Mouse (Mus musculus) CD4-positive, CD25-positive, alpha-beta regulatory T cell, adult 4 months (primary cell): ENCODE results near the gene AC161166.1. TPM values are rescaled to one million over a fixed set of nuclear protein-coding genes. Genes with fewer than 3 reads are reported as not detected.
"Not testable (repeated sequence)": the region's sequence is repeated elsewhere in the genome, so short reads cannot be mapped to it uniquely, and the experiment has no call there.

Experiments
- ATAC-seq: one replicate; pipeline ENCODE4 v1.8.0; 2017
- polyA plus RNA-seq, 2 experiments: library from polyadenylated mRNA; unstranded; fragments of 100-300 nt; shearing (Covaris generic); gene quantifications; one replicate each; pipeline ENCODE4 v1.2.1; 2017

The AC161166.1 gene
- polyA plus RNA-seq, 2 experiments from 2014 or later = not detected

DNA sequence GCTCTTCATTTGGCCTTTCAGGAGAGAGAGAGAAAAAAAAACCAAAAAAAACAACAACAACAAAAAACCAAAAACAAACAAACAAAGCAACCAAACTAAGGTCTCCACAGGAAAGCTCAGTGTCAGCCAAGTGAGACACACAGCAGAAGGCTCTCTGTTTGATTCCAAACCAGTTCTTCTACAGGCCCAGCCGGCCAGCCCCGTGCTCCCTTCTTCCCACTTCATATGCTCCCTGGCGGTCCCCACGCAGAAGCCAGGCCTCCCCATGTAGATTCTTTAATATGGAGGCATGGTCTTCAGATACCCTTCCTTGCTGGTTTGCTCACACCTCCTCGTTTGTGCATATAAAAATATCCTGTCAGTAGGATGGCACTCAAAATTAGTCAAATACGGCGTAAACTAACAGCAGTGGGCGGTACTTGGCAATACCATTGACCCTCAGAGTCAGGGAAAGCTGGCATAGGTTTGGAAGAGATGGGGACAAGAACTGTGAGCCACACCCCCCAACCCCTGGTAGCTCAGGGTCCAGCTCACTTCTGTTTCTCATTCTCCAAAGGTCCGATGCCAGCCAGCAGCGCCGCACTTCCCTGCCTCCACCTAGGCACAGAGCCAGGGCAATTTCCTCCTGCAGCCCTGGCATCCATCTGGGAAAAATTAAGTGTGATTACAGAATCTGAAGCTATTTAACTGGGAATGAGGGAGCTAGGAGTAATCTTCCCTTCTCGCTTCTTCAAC, 13.6 kb upstream of the AC161166.1 start:
- no peak for ATAC-seq

DNA sequence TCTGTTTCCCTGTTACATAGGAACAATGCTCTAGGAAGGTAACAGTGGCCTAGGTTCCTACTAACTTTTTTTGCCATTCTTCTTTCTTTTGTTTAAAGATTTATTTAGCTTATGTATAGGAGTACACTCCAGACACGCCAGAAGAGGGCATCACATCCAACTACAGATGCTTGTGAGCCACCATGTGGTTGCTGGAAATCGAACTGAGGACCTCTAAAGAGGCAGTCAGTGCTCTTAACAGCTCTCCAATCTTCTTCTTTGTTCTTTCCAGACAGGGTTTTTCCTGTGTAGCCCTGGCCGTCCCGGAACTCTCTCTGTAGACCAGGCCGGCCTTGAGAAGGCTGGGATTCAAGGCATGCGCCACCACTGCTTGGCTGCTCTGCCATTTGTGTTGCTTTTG, 12.7 kb upstream of the AC161166.1 start:
- no peak for ATAC-seq

DNA sequence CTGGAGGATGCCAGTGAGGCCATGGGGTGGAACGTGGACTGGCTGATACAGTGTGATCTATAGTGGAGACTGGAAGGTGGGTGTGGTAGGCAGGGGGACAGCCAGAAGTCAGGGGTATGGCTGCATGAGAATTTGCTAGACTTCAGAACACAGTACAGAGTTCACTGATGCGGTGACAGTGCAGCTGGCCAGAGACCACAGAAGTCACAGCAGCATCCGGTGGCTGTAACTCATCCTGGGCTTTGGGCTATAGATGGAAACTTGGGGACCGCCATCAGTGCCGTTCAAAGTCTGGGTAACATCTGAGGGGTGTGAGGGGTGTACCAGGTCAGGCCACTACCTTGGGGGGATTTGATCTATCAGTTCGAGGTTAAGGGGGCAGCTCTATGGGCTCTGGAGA, 11.5 kb upstream of the AC161166.1 start:
- no peak for ATAC-seq

DNA sequence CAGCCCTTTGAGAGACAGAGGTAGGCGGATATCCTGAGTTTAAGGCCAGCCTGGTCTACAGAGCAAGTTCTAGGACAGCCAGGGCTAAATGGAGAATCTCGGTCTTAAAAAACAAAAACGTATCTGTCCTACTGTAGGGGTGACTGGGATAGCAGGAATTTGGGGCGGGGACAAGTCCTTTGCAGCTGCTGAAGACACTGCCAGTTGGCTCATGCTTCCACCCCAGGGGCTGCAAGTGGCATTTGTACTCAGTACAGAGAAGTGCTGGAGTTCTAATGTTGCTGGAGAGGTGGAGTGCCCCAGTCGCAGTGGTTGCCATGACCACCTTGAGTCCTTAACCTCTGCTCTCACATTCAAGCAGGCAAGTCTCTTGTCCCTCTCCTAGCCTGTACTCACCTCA, 10.6 kb upstream of the AC161166.1 start:
- no peak for ATAC-seq

DNA sequence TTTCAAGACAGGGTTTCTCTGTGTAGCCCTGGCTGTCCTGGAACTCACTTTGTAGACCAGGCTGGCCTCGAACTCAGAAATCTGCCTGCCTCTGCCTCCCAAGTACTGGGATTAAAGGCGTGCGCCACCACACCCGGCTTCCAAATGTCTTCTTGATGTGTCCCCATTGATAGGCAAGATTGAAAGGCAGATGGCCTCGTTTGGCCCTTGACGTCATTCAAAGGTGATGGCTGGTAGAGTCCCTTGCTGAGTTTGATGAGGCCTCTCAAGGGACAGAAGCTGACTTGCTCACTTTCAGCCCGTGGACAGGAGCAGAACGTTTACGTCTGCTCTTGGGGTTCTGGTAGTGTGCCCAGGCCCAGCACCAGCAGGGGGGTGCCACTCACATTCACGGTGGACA, 7.8 kb upstream of the AC161166.1 start:
- not testable (repeated sequence) for ATAC-seq

DNA sequence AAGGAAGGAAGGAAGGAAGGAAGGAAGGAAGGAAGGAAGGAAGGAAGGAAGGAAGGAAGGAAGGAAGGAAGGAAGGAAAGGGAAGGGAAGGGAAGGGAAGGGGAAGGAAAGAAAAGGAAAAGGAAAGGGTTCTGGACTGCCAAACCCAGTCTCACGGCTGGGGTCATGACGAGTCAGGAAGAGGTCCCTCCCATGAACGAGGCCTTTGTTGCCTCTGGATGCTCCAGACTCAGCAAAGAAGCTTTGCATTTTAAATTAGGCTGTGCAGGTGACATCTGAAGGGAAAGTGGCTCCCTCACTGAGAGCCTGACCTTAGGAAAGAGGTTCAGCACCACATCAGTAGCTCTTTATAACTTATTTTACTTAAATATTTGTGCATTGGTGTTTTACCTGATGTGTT, 6.9 kb upstream of the AC161166.1 start:
- no peak for ATAC-seq

DNA sequence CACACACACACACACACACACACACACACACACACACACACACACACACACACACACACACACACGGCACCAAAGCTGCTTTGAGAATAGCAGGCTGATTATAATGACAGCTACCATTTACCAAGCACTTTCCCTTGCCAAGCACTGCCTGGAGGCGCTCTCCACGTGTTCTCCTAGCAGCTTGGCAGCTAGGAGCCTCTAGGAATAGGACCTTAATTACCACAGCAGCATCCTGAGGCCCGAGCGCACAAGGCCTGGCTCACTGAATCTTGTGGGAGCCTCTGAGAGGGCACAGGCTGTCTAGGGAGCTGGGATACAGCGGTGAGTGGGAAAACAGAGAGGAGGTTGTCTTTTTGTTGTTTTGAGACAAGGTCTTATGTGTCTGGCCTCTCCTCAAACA, 5.4 kb upstream of the AC161166.1 start:
- no peak for ATAC-seq

DNA sequence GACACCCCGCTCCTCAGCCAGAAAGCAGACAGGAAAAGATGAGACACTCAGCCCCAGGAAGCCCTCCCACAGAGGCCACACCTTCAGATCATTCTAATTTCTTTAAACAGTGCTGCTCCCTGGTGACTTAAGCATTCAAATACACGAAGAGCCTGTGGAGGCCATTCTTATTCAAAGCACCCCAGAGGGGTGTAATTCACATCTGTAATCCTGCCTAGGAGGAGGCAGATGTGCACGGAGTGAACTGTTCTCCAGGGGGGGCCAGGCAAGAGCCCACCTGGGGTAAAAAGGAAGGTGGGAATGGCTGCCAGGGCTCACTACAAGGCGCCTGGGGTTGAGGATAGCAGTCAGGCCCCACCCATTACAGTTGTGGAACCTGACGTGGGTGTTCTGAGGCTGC, 4.8 kb upstream of the AC161166.1 start:
- ATAC-seq = no peak

DNA sequence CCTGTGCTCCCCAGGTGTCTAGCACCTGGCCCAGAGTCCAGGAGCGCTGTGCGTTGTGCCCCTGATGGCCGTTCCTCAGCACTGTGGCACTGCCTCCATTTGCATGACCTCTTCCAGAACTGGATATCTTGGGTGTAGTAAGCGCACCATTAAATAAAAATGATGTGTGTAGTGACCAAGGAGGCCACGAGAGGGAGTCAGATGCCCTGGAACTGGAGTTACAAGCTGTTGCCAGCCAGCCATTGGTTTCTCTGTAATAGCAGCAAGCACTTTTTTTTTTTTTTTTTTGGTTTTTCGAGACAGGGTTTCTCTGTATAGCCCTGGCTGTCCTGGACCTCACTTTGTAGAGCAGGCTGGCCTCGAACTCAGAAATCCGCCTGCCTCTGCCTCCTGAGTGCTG, 4.1 kb upstream of the AC161166.1 start:
- ATAC-seq = not testable (repeated sequence)

DNA sequence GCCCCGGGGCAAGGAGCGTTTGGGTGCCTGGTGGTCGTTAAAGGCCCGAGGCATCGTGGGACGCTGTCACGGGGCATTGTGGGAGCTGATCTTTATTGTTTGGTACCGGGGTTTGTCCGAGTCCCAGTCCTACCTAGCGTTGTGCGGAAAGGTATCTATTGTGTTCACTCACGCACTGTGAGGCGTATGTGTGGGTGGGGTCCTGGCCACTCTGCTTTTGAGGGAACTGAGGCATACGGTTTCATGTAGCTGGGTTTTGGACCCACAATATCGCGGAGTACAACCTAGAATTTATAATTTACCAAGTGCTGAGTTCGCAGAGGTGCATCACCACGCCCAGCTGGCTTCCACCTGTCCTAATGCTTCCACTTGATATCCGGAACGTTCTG, 4.5 kb downstream of the AC161166.1 start:
- ATAC-seq = no peak

DNA sequence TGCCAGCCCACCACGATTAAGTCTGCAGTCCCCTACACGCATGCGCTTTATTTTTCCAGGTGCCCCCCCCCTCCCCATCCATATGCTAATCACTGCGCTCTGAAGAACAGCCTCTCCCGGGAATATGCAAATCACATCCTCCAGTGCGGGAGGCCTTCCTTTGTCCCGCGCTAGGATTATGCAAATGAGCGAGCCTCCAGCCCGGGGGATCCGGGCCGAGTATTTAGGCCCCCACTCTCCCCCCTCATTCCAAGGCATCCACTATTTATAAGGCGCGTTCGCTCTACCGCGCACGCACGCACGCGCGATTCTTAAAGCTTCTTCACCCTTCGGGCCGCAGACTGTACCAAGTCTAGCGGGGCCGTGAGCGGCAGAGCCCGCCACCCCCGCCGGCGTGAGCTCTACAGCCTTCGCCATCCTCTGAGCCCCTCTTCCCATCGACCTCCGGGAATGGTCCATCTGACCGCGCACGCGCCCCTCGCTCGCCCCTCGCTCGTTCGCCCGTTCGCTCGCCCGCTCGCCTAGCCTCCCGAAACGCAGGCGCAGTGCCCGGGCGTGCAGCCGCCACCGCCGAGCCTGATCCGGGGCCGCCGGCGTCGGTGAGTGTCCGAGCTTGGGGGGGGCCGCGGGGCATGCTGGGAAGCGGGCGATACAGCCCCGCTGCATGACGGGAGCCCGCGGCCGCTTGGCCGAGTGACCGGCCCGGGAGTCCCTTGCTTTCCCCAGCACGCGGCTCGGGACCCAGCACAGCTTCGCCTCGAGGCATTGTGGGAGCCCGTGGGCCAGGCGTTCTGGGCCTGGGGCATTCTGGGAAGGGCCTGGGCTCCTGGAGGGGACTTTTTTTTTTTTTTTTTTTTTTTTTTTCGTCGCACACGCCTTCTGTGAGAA, 5.2 kb downstream of the AC161166.1 start, which contains the start of gene Zfp428:
Zfp428 (plus strand) TSS at position 169 of the 888 bp plus-strand sequence.
- peak; percentile 58 for ATAC-seq

DNA sequence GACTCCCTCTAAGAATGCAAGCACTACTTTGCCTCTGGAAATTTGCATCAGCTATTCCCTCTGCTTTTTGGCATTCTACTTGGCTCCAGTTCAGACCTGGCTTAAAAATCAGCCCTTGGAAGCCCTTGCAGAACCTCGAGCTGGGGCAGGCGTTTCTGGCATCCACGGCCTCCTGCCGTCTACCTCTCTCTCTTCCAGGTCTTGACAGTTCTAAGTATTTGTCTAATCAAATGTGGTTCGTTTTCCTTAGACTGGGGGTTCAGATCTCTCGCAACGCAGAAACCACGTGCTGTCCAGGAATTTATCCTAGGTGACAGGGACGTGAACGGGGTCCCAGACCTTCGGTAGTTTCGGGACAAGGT, 5.8 kb downstream of the AC161166.1 start:
- no peak for ATAC-seq

DNA sequence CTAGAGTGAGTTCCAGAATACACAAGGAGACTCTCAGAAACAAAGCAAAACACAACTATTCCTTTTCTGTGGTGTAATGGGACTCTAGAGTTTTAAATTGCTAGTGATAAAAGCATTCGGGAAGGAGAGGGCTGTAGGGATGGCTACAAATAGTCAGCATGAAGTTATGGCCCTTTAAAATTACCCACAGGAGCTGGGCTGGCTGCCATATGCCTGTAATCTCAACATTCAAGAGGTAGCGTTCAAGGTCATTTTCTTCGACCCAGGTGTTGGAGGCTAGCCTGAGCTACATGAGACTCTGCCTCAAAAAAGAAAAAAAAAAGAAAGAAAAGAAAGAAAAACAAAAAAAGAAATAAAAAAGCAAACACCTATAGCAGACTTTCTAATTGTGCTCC, 6.2 kb downstream of the AC161166.1 start:
- no peak for ATAC-seq

DNA sequence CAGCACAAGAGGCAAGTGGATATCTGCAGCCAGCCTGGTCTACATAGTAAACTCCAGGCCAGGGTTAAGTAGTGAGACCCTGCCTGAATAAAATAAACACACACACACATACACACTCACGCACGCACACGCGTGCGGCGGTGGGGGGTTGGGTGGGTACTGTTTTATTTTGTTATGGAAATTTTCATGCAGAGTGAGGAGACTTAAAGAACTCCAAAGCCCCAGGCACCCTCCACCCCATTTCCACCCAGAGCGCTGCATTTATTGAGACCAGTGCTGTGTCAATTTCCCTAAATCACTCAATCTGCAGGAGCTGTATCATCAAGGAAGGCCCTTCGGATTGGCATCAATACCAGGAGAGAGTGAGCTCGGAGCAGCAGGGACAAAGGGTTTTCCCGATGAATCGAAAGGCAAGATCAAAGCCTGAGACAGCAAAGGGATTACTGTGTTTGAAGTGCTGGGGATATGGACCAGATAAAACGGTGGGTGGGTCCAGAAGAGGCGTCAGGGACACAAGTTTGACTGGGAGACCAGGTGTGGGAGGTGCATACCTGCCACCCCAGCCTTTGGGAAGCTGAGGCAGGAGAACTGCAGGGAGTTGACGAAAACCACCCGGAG, 6.7 kb downstream of the AC161166.1 start:
- no peak for ATAC-seq

DNA sequence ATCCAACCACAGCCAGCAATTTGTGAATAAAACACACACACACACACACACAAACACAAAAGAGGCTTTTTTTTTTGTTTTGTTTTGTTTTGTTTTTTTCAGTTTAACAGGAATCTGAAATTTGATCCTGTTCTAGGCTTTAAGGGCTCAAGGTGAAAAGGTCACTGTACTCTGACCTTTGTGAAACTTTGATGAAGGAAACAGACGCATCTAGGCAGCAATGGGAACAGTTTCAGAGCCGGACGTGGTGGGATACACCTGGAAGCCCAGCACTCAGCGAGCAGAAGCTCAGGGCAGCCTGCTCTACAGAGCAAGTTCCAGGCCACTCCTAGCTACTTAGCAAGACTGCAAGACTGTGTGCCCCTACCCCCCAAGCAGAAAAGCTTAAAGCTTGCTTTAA, 7.4 kb downstream of the AC161166.1 start:
- no peak for ATAC-seq

DNA sequence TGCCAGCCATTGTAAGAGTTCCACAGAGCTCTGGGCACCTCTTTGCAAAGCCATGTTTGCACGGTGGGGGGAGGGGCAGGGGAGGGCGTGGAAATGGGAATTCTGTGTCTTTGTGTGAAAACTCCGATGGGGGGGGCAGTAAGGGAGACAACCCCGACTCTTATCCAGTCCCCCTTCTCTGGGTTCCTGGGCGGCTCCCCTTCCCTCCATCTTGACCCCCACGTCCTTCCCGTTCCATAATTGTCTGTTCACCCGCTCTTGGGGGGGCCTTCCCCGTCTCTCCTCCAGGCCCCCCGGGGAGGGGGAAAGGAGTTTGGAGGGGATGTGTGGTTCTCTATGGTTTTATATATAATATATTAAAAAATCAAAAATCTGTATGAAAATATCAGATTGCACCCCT, 8.3 kb downstream of the AC161166.1 start:
- no peak for ATAC-seq

DNA sequence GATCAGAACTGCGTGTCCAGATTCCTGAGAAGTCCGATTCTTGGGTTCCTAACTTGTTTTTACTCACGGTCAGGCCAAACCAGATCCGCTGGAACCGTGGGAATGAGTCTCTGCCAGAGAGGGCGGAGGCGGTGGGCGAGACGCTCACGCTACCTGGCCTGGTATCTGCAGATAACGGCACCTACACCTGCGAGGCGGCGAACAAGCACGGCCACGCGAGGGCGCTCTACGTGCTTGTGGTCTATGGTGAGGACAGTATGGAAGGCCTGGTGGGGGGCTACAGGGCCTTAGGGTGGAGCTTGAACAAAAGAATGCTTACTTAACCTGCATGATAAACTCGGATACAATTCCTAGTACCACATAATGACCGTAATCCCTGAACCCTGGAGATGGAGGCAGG, 10.8 kb downstream of the AC161166.1 start:
- no peak for ATAC-seq

DNA sequence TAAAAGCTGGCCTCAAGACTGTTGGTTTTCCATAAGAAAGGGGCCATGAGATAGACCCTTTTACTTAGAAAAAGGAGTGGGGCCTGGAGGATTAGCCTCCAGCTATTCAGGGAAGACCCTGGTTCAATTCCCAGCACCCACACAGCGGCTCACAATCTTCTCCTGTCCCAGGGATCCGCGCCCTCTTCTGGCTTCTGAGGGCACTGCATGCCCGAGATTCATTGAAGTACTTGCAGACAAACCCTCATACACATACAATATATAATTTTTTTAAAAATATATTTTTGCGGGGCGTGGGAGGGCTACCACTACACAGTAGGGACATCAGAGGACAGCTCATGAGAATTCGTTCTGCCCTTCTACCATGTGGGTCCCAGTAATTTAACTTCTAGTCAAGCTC, 11.3 kb downstream of the AC161166.1 start:
- ATAC-seq = no peak

DNA sequence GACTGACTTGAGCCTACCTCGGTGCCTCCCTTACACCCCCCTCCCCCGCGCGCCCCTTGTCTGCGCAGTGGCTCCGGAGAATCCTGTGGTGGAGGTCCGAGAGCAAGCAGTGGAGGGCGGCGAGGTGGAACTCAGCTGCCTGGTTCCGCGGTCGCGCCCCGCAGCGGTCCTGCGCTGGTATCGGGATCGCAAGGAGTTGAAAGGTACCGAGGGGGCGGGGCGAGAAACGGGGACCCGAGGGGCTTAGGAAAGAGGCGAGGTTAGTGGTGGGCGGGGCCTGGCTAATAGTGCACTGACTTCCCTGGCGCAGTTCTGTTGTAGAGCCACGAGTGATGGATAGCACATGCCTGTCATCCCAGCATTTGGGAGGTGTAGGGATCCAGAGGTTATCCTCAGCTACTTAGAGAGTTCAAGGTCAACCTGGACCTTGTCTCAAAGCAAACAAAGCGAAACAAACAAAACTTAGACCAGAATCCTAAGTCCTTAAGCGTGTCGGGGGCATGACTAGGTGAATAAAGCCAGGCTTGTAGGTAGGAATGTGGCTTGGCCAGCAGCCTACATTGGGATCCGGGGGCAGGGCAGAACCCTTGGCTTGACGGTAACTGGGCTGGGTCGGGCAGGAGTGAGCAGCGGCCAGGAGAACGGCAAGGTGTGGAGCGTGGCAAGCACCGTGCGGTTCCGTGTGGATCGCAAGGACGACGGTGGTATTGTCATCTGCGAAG, 12.2 kb downstream of the AC161166.1 start:
- no peak for ATAC-seq

DNA sequence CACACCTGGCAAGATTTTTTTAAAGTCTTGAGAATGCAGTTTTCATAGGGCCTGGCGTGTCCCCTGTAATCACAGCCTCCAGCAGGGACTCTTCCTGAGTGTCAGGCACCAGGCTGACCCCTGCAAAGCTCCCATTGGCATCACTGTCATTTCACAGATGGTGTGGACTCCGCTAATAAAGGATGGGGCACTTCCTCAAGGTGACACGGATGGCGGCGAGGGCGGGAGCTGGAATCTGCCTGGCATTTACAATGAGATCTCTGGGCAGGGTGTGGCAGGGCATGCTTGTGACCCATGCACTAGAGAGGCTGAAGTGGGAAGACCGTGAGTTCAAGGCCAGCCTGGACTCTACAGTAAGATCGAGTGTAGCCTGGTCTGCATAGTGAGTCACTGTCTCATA, 24.0 kb downstream of the AC161166.1 start:
- no peak for ATAC-seq

DNA sequence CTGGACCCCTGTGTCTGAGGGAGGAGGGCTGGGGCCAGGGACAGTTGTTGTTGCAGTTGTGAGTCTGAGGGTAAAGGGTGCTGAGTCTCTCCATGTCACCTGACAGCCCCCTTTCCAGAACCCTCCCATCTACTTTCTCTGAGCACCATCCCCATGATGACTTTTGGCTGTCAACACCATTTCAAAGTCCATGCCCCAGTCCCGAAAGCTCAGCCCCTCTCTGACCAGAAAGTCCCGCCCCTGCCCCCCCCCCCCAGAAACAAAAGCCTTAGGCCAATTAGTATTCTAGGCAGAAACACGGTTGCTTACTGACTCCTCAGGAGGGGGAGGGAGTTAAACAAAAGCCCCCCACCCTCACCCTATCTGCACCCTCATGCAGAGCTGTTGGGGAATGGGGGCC, 24.9 kb downstream of the AC161166.1 start:
- no peak for ATAC-seq

DNA sequence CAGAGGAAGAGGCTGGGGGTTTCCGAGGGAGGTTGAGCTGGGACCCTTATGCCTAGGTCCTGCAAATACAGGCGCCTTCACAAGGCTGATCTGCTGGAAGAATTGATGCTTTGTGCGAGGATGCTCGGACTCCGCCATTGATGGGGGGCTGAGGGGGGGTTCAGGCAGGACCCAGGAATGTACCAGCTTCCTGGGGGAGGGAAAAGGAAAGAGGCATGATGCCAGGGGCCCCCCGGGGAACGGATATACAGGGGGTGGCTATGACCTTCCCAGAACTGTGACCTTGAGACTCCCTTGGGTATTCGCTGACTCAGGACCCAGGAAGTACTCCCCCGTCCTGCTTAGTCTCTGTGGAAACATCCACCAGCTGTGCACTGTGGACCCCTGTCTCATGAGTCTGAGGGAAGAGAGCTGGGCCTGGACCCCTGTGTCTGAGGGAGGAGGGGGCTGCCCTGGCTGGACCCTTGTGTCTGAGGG, 25.6 kb downstream of the AC161166.1 start:
- no peak for ATAC-seq

DNA sequence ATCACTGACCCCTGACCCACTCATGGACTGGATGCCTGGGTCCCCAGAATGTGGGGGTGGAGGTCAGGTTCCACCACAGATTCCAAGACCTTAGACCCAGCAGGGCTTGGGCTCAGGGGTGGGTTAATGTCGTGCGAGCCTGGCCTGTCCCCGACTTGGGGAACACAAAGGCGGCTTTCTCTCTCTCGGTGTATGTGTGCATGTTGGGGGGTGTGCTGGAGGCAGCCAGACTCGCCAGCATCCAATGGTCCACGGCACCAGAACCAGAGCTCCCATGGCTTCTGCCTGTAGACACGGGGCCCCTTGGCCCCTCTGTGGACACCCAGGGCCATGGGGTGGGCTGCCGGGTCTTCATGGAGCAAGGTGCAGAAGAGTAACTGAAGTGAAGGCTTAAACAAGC, 26.8 kb downstream of the AC161166.1 start:
- ATAC-seq = no peak
